Mouse (Mus musculus): Measurements from ENCODE around the gene Gm49416. TPM values are rescaled to one million over a fixed set of nuclear protein-coding genes. Genes with fewer than 3 reads are reported as not detected.

The Gm49416 gene
- polyA plus RNA-seq (2015; fragmentation: Illumina TruSeq; extraction: RNeasy Lipid Tissue Mini Kit (QIAGEN cat#74804); ENCODE audit: insufficient read depth, low replicate concordance): not detected

DNA sequence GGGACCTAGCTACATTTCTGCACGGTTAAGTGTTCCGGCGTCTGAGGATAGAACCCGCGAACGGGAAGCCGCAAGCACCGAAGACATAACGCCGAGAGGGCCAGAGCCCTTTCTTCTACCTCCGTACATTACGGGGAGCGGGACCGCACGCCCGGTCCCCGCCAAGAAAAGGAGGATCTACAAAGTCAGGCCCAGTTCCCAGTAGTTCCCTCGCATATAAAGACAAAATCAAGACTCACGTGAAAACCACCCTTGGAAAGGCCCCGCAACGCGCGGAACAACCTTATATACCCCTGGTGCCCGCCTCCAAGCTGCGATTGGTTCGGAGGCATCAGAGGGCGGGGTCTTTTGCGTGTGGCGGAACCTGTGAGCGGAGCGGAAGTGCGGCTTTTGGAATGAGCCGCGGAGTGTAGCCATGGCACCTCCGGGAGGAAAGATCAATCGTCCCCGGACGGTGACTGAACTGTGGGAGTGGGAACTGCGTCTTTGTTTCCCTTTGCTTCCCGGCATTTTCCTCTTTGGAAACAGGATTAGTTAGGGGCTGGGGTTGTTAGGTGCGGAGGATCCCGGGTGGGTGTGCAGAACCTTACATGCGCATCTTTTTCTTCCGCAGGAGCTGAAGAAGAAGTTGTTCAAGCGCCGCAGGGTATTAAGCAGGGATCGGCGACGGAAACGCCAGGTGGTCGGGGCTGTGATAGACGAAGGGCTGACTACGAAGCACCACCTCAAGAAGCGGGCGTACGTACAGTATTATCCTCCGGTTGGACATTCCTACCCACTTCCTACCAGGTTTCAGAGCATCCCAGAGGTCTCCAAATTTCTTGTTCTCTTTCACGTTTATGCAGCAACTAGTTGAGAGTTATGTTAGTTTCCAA lies at the start of gene Gm49416, which contains the start of gene 1810009A15Rik:
Gene Gm49416 (plus strand): TSS at position 416 of the 875 bp plus-strand sequence.
Gene 1810009A15Rik (plus strand): TSS at position 343 of the 875 bp plus-strand sequence.

GRCm38 (mm10) chr19:8839103-8839907 lies 49.4 kb upstream of the Gm49416 start, which contains the start of gene Gng3:
Gene Gng3, minus strand, starts transcription at chr19:8839194.

GRCm38 (mm10) chr19:8850402-8850901 lies 38.3 kb upstream of the Gm49416 start, which contains the start of gene Lrrn4cl:
Gene Lrrn4cl, plus strand, starts transcription at chr19:8850768.

DNA sequence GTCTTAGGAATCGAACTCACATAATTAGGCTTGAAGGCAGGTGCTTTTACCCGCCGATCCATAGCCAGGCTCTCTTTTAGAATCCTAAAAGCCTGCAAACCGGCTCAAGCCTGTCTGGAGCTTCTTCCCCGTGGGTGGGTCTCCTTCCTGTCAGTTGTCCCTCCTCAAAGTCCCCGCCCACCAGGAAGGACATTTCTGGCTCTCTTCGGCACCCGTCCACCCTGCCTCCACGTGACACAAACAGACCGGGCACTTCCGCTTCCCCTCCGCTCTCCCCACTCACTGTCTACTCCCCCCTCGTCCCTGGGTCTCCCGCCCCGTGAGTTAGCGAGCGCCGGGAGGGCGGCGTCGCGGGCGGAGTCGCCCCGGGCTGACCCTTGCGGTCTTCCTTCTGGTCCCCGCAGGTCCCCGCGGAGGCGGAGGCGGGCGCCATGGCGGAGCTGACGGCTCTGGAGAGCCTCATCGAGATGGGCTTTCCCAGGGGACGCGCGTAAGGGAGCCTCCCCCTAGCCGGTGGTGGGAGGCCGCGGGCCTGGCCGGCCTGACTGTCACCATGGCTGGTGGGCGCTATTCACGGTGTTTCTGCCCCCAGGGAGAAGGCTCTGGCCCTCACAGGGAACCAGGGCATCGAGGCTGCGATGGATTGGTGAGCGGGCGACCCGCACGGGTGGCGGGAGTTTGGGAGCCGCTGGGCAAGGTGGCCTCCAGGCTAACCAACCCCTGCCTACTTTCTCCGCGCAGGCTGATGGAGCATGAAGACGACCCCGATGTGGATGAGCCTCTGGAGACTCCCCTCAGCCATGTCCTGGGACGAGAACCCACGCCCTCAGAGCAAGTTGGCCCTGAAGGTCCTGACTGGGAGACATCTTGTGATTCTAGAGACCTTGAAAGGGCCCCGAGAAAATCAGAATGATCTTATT lies 17.2 kb upstream of the Gm49416 start, which contains the start of gene Ubxn1:
Gene Ubxn1 (plus strand): TSS at position 230 of the 920 bp plus-strand sequence.

DNA sequence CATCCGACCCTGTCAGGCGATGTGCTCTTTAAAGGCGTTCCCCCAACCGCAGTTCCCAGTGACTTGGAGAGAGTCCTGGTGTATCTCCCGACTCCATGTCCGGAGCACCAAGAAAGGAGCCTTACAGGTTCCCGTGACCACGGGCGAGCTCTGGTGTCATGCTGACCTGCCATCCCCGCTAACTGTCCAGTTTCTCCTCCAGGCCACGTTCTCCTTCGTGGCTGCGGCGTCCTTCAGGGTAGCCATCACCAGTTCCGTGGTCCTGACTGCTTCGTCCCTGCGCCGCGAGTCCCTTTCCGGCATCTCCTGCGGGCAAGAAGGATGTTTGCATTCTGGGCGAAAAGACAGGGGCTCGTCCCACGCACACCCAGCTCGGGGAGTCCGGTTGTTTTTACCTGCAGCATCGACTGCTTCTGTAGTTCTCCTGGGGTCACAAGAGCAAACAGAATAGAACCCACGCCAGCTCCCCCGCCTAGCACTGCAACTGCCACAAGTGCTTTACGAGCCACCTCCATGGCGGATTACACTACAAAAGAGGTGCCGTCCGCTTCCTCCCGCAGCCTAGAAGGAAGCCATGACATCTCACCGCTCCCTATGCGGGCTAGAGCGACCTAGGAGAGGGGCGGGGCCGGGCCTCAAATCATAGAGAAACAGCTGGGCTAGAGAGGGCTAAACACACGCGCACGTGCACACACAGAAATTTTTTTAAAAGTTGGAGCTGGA lies 8.3 kb upstream of the Gm49416 start, which contains the start of gene Uqcc3:
Gene Uqcc3 (minus strand): TSS at position 613 of the 723 bp plus-strand sequence.

DNA sequence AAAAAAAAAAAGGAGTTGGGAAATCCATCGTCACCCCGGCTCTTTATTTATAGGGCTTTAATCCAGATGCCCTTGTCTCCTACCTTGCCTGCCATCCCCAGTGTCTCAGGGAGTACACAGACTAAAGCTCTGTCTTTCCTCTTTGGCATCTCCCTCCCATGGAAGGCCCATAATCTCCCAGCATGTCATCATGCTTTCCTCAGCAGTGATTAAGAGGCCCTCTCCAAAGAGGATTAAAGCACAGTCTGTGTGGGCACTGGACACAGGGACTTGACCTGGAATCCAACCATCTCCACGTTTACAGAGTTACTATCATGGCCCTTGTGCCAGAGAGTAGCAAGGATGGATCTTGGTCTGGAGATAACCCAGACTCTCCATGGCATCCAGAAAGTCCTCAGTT lies 5.1 kb upstream of the Gm49416 start, which contains the start of the genes Lbhd1 and Gm49403:
Gene Lbhd1 (plus strand): TSS at position 117 of the 400 bp plus-strand sequence.
Gene Gm49403 (plus strand): TSS at position 315 of the 400 bp plus-strand sequence.

DNA sequence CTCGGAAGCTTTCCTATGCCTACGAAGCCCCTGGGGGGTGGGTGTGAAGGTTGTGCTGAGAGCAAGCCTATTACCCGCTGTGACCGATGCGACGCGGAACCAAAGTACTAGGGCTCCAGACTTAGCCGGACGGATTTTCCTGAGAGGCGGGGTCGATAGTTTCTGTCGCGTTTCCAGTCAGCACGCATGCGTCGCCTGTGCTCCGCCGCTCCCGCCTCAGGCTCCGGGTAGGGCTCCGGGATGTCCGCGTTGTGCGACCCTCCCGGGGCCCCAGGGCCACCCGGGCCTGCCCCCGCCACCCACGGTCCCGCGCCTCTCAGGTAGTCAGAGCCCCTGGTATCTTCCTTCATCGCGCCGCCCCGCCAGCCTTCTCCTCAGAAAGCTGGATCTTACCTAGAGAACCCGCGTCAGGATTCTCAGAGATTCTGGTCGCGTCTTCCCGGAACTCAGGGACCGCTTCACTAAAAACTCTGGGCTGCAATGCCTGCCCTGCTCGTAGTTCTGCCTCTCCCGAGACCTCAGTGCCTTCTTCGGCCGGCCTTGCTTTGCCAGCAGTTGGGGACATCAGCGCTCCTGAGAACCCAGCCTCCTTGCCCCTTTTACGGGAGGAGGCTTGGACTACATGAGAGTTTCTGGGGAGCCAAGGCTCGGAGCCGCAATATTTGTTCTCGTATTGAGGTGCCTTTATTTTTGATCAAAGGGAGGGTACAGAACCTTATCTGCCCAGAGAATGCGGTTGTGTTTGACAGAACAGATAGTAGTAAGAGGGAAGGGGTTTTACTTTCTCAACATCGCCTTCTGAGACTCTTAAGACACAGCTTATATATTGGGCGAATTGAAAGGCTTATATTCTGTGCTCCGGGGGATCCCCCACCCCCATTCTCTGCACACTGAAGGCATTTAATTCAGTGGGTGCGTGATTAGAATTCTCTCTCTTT lies 4.4 kb downstream of the Gm49416 start, which contains the start of gene Ints5:
Gene Ints5 (plus strand): TSS at position 177 of the 938 bp plus-strand sequence.

GRCm38 (mm10) chr19:8897865-8898495 lies 9.3 kb downstream of the Gm49416 start, which contains the start of gene Ganab:
Gene Ganab, plus strand, starts transcription at chr19:8898071.

GRCm38 (mm10) chr19:8920073-8920736 lies 31.5 kb downstream of the Gm49416 start, which contains the start of gene B3gat3:
Gene B3gat3, plus strand, starts transcription at chr19:8920374.

GRCm38 (mm10) chr19:8929224-8930088 lies 40.7 kb downstream of the Gm49416 start, which contains the start of the genes Rom1 and Eml3:
Gene Rom1, minus strand, starts transcription at chr19:8929356.
Gene Eml3, plus strand, starts transcription at chr19:8929552.

GRCm38 (mm10) chr19:8941515-8942217 lies 52.9 kb downstream of the Gm49416 start, which contains the start of gene Mta2:
Gene Mta2, plus strand, starts transcription at chr19:8941875.

Other genes starting within 250 kb of the Gm49416 start
- gene Chrm1, start 225.1 kb upstream of the Gm49416 start, polyA plus RNA-seq (2015; fragmentation: Illumina TruSeq; extraction: RNeasy Lipid Tissue Mini Kit (QIAGEN cat#74804); ENCODE audit: insufficient read depth, low replicate concordance): not detected
- gene Slc3a2, start 165.6 kb upstream of the Gm49416 start, polyA plus RNA-seq (2015; fragmentation: Illumina TruSeq; extraction: RNeasy Lipid Tissue Mini Kit (QIAGEN cat#74804); ENCODE audit: insufficient read depth, low replicate concordance): 149 TPM
- 70.3 TPM for gene Wdr74, start 153.1 kb upstream of the Gm49416 start, polyA plus RNA-seq (2015; fragmentation: Illumina TruSeq; extraction: RNeasy Lipid Tissue Mini Kit (QIAGEN cat#74804); ENCODE audit: insufficient read depth, low replicate concordance)
- gene 1700092M07Rik, start 148.2 kb upstream of the Gm49416 start, polyA plus RNA-seq (2015; fragmentation: Illumina TruSeq; extraction: RNeasy Lipid Tissue Mini Kit (QIAGEN cat#74804); ENCODE audit: insufficient read depth, low replicate concordance): not detected
- gene Stx5a, start 147.5 kb upstream of the Gm49416 start, polyA plus RNA-seq (2015; fragmentation: Illumina TruSeq; extraction: RNeasy Lipid Tissue Mini Kit (QIAGEN cat#74804); ENCODE audit: insufficient read depth, low replicate concordance): 145 TPM
- gene Nxf1, start 131.9 kb upstream of the Gm49416 start, polyA plus RNA-seq (2015; fragmentation: Illumina TruSeq; extraction: RNeasy Lipid Tissue Mini Kit (QIAGEN cat#74804); ENCODE audit: insufficient read depth, low replicate concordance): 395 TPM
- gene Tmem223, start 117.9 kb upstream of the Gm49416 start, polyA plus RNA-seq (2015; fragmentation: Illumina TruSeq; extraction: RNeasy Lipid Tissue Mini Kit (QIAGEN cat#74804); ENCODE audit: insufficient read depth, low replicate concordance): 36.9 TPM
- 89.0 TPM for gene Tmem179b, start 114.5 kb upstream of the Gm49416 start, polyA plus RNA-seq (2015; fragmentation: Illumina TruSeq; extraction: RNeasy Lipid Tissue Mini Kit (QIAGEN cat#74804); ENCODE audit: insufficient read depth, low replicate concordance)
- 4.8 TPM for gene Taf6l, start 102.5 kb upstream of the Gm49416 start, polyA plus RNA-seq (2015; fragmentation: Illumina TruSeq; extraction: RNeasy Lipid Tissue Mini Kit (QIAGEN cat#74804); ENCODE audit: insufficient read depth, low replicate concordance)
- gene Polr2g, start 90.3 kb upstream of the Gm49416 start, polyA plus RNA-seq (2015; fragmentation: Illumina TruSeq; extraction: RNeasy Lipid Tissue Mini Kit (QIAGEN cat#74804); ENCODE audit: insufficient read depth, low replicate concordance): 131 TPM
- 3.1 TPM for gene Zbtb3, start 86.4 kb upstream of the Gm49416 start, polyA plus RNA-seq (2015; fragmentation: Illumina TruSeq; extraction: RNeasy Lipid Tissue Mini Kit (QIAGEN cat#74804); ENCODE audit: insufficient read depth, low replicate concordance)
- 67.2 TPM for gene Ttc9c, start 69.6 kb upstream of the Gm49416 start, polyA plus RNA-seq (2015; fragmentation: Illumina TruSeq; extraction: RNeasy Lipid Tissue Mini Kit (QIAGEN cat#74804); ENCODE audit: insufficient read depth, low replicate concordance)
- gene Hnrnpul2, start 68.9 kb upstream of the Gm49416 start, polyA plus RNA-seq (2015; fragmentation: Illumina TruSeq; extraction: RNeasy Lipid Tissue Mini Kit (QIAGEN cat#74804); ENCODE audit: insufficient read depth, low replicate concordance): 172 TPM
- not detected for gene AC129217.1, start 59.2 kb upstream of the Gm49416 start, polyA plus RNA-seq (2015; fragmentation: Illumina TruSeq; extraction: RNeasy Lipid Tissue Mini Kit (QIAGEN cat#74804); ENCODE audit: insufficient read depth, low replicate concordance)
- gene Bscl2, start 51.5 kb upstream of the Gm49416 start, polyA plus RNA-seq (2015; fragmentation: Illumina TruSeq; extraction: RNeasy Lipid Tissue Mini Kit (QIAGEN cat#74804); ENCODE audit: insufficient read depth, low replicate concordance): 33.6 TPM
- 0.14 TPM for gene Gng3, start 49.7 kb upstream of the Gm49416 start, polyA plus RNA-seq (2015; fragmentation: Illumina TruSeq; extraction: RNeasy Lipid Tissue Mini Kit (QIAGEN cat#74804); ENCODE audit: insufficient read depth, low replicate concordance)
- gene Lrrn4cl, start 38.2 kb upstream of the Gm49416 start, polyA plus RNA-seq (2015; fragmentation: Illumina TruSeq; extraction: RNeasy Lipid Tissue Mini Kit (QIAGEN cat#74804); ENCODE audit: insufficient read depth, low replicate concordance): 0.33 TPM
- 103 TPM for gene Ubxn1, start 17.4 kb upstream of the Gm49416 start, polyA plus RNA-seq (2015; fragmentation: Illumina TruSeq; extraction: RNeasy Lipid Tissue Mini Kit (QIAGEN cat#74804); ENCODE audit: insufficient read depth, low replicate concordance)
- gene Uqcc3, start 8.0 kb upstream of the Gm49416 start, polyA plus RNA-seq (2015; fragmentation: Illumina TruSeq; extraction: RNeasy Lipid Tissue Mini Kit (QIAGEN cat#74804); ENCODE audit: insufficient read depth, low replicate concordance): 14.9 TPM
- gene Lbhd1, start 5.2 kb upstream of the Gm49416 start, polyA plus RNA-seq (2015; fragmentation: Illumina TruSeq; extraction: RNeasy Lipid Tissue Mini Kit (QIAGEN cat#74804); ENCODE audit: insufficient read depth, low replicate concordance): 85.8 TPM
- not detected for gene Gm49403, start 5.0 kb upstream of the Gm49416 start, polyA plus RNA-seq (2015; fragmentation: Illumina TruSeq; extraction: RNeasy Lipid Tissue Mini Kit (QIAGEN cat#74804); ENCODE audit: insufficient read depth, low replicate concordance)
- gene 1810009A15Rik, start 73 bp upstream of the Gm49416 start, polyA plus RNA-seq (2015; fragmentation: Illumina TruSeq; extraction: RNeasy Lipid Tissue Mini Kit (QIAGEN cat#74804); ENCODE audit: insufficient read depth, low replicate concordance): 31.6 TPM
- 8.5 TPM for gene Ints5, start 4.1 kb downstream of the Gm49416 start, polyA plus RNA-seq (2015; fragmentation: Illumina TruSeq; extraction: RNeasy Lipid Tissue Mini Kit (QIAGEN cat#74804); ENCODE audit: insufficient read depth, low replicate concordance)
- 156 TPM for gene Ganab, start 9.1 kb downstream of the Gm49416 start, polyA plus RNA-seq (2015; fragmentation: Illumina TruSeq; extraction: RNeasy Lipid Tissue Mini Kit (QIAGEN cat#74804); ENCODE audit: insufficient read depth, low replicate concordance)
- 44.8 TPM for gene B3gat3, start 31.4 kb downstream of the Gm49416 start, polyA plus RNA-seq (2015; fragmentation: Illumina TruSeq; extraction: RNeasy Lipid Tissue Mini Kit (QIAGEN cat#74804); ENCODE audit: insufficient read depth, low replicate concordance)
- gene Rom1, start 40.4 kb downstream of the Gm49416 start, polyA plus RNA-seq (2015; fragmentation: Illumina TruSeq; extraction: RNeasy Lipid Tissue Mini Kit (QIAGEN cat#74804); ENCODE audit: insufficient read depth, low replicate concordance): 3.7 TPM
- gene Eml3, start 40.6 kb downstream of the Gm49416 start, polyA plus RNA-seq (2015; fragmentation: Illumina TruSeq; extraction: RNeasy Lipid Tissue Mini Kit (QIAGEN cat#74804); ENCODE audit: insufficient read depth, low replicate concordance): 68.8 TPM
- gene Mta2, start 52.9 kb downstream of the Gm49416 start, polyA plus RNA-seq (2015; fragmentation: Illumina TruSeq; extraction: RNeasy Lipid Tissue Mini Kit (QIAGEN cat#74804); ENCODE audit: insufficient read depth, low replicate concordance): 192 TPM
- 24.7 TPM for gene Tut1, start 64.9 kb downstream of the Gm49416 start, polyA plus RNA-seq (2015; fragmentation: Illumina TruSeq; extraction: RNeasy Lipid Tissue Mini Kit (QIAGEN cat#74804); ENCODE audit: insufficient read depth, low replicate concordance)
- gene Eef1g, start 78.1 kb downstream of the Gm49416 start, polyA plus RNA-seq (2015; fragmentation: Illumina TruSeq; extraction: RNeasy Lipid Tissue Mini Kit (QIAGEN cat#74804); ENCODE audit: insufficient read depth, low replicate concordance): 623 TPM
- 88.3 TPM for gene Ahnak, start 100.4 kb downstream of the Gm49416 start, polyA plus RNA-seq (2015; fragmentation: Illumina TruSeq; extraction: RNeasy Lipid Tissue Mini Kit (QIAGEN cat#74804); ENCODE audit: insufficient read depth, low replicate concordance)
- gene Scgb1a1, start 199.0 kb downstream of the Gm49416 start, polyA plus RNA-seq (2015; fragmentation: Illumina TruSeq; extraction: RNeasy Lipid Tissue Mini Kit (QIAGEN cat#74804); ENCODE audit: insufficient read depth, low replicate concordance): not detected
- gene Asrgl1, start 246.7 kb downstream of the Gm49416 start, polyA plus RNA-seq (2015; fragmentation: Illumina TruSeq; extraction: RNeasy Lipid Tissue Mini Kit (QIAGEN cat#74804); ENCODE audit: insufficient read depth, low replicate concordance): 23.5 TPM

All from spleen, adult 10 weeks (tissue).